Mouse (Mus musculus) neutrophil, adult 5-6 weeks (primary cell): Measurements from ENCODE around the gene Rimkla. TPM values are rescaled to one million over a fixed set of nuclear protein-coding genes. Genes with fewer than 3 reads are reported as not detected.

Experiments used
- ATAC-seq: fragments of 151-379, 151-347 bp; 2 replicates; pipeline ENCODE4 v1.8.0; 2017; ENCODE audit warnings: mild to moderate bottlenecking, moderate TSS enrichment; ENCODE audit not compliant: insufficient number of reproducible peaks, poor library complexity, low FRiP score, severe bottlenecking; ENCODE audit errors: extremely low read depth
- total RNA-seq: library from RNA; stranded (forward); fragments of 200-1000 nt; gene quantifications from 2 replicates; pipeline ENCODE4 v1.2.3, GENCODE M21; 2017

The Rimkla gene
- total RNA-seq, 1 experiment from 2014 or later = 0.12 TPM

DNA sequence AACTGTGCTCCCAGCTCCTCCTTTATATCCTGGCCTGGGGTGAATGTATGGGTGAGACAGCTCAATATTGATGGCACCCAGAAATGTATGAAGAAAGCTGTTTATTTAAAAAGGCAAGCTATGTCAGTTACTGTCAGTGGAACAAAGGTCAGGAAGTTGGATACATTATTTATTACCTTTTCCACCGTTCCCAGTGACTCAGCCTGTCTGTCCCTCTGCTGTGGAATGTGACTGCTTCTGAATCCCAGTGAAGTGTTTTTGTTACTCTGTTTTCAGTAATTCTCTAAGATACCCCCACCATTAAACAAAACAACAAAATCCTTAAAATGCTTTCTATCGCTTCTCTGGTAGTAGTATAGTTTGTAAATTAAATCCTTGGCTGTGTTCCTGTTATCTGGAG lies 66.8 kb downstream of the Rimkla start:
- no peak for ATAC-seq

DNA sequence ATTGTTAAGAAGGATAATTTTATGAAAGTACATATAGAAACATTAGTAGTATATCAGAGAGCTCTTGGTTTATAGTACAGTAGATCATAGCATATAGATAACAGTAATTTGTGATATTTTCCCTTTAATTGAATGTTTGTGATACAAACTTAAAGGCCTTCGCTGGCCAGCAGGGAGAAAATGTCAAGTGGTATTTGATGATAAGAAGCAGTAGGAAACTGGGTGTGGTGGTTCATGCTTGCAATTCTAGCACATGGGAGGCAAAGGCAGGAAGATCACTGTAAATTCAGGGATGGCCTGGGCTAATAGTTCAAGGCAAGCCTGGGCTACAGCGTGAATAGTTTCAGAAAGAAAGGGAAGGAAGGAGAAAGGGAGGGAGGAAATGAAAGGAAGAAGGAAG lies 67.4 kb downstream of the Rimkla start:
- ATAC-seq = no peak

DNA sequence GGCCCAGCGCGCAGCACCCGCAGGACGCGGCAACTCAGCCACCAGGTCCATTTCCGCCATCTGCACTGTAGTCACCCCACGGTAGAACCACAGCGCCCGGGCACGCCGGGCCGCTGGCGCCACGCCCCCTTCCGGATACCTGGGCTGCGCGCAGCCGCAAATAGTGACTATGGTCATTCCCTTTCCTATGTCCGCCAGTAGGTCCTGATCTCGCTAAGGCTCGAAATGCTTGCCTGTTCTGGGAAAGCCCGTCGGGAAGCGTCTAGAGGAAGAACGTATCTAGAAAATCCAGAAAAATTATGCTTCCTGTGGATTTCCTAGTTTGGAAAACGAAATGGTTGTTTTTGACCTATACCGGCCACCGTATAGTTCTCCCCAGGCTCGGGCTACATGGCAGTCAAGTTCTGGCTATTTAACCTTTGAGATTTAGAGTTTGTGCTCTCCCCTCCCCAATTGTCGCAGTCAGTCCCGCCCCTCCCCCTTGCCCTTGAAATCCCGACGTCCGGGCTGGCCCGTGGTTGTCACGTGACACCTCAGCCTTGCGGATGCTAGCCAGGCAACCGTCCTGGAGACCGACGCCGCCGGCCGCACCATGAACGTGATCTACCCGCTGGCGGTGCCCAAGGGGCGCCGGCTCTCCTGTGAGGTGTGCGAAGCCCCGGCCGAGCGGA lies 70.0 kb downstream of the Rimkla start, which contains the start of the genes Ppcs and Zmynd12:
TSS of gene Ppcs (minus strand) at position 127 of the 671 bp plus-strand sequence.
TSS of gene Zmynd12 (plus strand) at position 521 of the 671 bp plus-strand sequence.
- ATAC-seq = peak; percentile 84

DNA sequence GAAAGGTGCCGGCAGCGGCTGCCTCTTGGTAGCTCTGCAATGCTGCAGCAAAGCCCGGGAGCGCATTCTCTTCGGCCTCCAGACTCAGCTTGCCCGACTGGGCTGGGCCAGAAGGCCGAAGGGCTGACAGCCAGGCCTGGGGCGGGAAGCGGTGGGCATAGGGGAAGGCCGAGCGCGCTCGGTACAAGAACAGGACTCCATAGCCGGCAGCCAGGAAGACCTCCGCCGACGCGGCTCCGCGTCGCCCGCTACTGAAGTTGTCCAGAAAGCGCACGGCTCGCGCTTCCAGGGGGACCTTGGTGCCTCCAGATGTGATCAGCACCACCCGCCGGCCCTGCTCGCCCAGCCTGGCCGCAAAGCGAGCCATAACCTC lies 70.5 kb downstream of the Rimkla start:
- ATAC-seq = no peak

DNA sequence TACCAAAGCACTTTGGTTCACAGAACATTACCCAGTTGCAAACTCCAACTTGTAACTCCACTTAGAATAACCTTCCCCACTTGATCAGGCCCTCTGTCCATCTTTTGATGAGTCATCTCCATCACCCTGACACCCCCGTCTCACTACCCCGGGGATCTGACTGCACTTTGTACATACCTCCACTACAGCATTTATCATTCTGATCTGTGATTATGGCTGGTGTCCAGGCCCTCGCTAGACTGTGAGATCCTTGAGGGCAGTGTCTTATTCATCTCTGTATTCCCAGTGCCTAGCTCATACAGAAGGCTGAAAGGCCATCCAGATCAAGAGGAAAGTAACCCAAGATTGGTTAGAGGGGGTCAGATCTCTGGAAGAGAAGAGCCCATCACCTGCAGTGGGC lies 71.2 kb downstream of the Rimkla start:
- no peak for ATAC-seq

DNA sequence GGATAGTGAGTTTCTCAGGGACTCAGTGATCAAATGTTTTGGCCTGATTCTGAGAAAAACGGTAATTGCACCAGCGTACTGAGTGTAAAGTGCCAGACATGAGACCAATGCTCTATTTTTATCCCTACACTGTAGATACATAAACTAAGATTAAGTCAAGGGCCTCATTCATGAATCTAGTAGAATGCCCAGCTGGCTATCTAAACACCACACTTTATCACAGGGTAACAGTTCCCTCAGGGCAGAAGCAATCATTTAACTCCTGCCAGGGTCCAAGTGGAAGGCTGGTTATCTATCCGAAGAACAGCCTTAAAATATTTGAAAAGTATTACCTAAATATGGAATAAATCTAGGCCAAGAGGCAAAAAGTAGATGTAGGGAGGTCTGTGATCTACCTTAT lies 74.5 kb downstream of the Rimkla start:
- ATAC-seq = no peak

DNA sequence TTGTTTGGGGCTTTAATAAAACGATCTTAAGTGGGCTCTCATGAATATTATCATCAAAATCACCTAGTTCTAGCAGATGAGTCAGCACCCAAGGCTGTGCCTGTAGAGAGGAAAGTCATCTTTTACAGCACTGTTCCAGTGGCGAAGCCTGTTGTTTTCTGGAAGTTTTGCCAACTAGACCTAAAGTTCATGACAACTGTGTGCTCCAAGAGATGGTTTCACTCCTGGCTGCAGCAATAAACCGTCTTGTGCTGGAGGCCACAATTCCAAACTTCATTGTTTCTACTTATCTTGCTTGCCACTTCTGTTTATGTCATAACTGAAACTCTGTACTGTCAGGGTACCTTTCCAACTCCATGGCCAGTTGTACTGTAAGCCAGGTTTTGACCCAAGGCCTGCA lies 75.2 kb downstream of the Rimkla start:
- ATAC-seq = no peak

Other genes with a start within 250 kb of the Rimkla start
- not detected in 2 replicates for gene Cldn19, start 237.2 kb downstream of the Rimkla start, total RNA-seq
- gene Ybx1, start 198.0 kb downstream of the Rimkla start, total RNA-seq = 380 and 442 TPM in 2 replicates
- gene Ppih, start 172.1 kb downstream of the Rimkla start, total RNA-seq = 23.7 and 27.5 TPM in 2 replicates
- 0.93 and 2.5 TPM in 2 replicates for gene Ccdc30, start 77.1 kb downstream of the Rimkla start, total RNA-seq
- 13.9 and 14.1 TPM in 2 replicates for gene Ppcs, start 70.2 kb downstream of the Rimkla start, total RNA-seq
- gene Zmynd12, start 69.8 kb downstream of the Rimkla start, total RNA-seq = 0.25 TPM in 1 of 2 replicates, not detected in the other
- 37.7 and 49.2 TPM in 2 replicates for gene Foxj3, start 44.4 kb upstream of the Rimkla start, total RNA-seq
- 2.8 and 5.7 TPM in 2 replicates for gene Frg2f1, start 46.9 kb upstream of the Rimkla start, total RNA-seq
- not detected in 2 replicates for gene Guca2a, start 145.1 kb upstream of the Rimkla start, total RNA-seq
- gene Guca2b, start 166.3 kb upstream of the Rimkla start, total RNA-seq = not detected in 2 replicates
- gene Hivep3, start 241.2 kb upstream of the Rimkla start, total RNA-seq = 3.3 and 3.7 TPM in 2 replicates